Mouse (Mus musculus) adrenal gland, postnatal 10 days (tissue): ENCODE results near the gene Leng8. TPM values are rescaled to one million over a fixed set of nuclear protein-coding genes. Genes with fewer than 3 reads are reported as not detected.
"Not testable (repeated sequence)": the region's sequence is repeated elsewhere in the genome, so short reads cannot be mapped to it uniquely, and the experiment has no call there.

ENCODE experiments used
- DNase-seq: peaks from one replicate; pipeline ENCODE4 v3.0.0; 2021; ENCODE audit warnings: mixed read lengths
- total RNA-seq, 2 experiments: library from RNA; stranded (reverse); gene quantifications; 2 replicates each; pipeline ENCODE4 v1.2.3; 2021

The Leng8 gene
- total RNA-seq, 2 experiments from 2014 or later: 66.0 to 134 TPM

DNA sequence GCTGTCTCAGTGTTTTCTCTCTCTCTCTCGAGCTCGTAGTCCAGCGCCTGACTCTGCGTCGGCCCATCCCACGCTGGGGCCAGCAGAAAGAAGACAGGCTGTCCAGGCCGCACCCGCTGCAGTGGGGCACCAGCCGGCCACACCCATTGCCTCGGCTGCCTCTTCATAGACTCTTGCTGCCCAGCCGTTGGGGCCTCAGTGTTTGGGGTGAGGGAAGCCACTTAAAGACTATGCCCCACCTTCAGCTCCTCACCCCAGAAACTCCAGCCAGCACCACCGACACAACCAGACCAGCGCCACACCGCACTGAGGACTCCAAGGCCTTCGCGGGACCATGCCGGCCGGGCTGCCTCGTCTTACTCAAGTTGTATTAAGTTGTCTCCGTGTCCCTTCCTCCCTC, 10.5 kb downstream of the Leng8 start:
- peak; percentile 14 for DNase-seq

GRCm38 (mm10) chr7:4147836-4148235, 11.0 kb downstream of the Leng8 start:
- DNase-seq: no peak

DNA sequence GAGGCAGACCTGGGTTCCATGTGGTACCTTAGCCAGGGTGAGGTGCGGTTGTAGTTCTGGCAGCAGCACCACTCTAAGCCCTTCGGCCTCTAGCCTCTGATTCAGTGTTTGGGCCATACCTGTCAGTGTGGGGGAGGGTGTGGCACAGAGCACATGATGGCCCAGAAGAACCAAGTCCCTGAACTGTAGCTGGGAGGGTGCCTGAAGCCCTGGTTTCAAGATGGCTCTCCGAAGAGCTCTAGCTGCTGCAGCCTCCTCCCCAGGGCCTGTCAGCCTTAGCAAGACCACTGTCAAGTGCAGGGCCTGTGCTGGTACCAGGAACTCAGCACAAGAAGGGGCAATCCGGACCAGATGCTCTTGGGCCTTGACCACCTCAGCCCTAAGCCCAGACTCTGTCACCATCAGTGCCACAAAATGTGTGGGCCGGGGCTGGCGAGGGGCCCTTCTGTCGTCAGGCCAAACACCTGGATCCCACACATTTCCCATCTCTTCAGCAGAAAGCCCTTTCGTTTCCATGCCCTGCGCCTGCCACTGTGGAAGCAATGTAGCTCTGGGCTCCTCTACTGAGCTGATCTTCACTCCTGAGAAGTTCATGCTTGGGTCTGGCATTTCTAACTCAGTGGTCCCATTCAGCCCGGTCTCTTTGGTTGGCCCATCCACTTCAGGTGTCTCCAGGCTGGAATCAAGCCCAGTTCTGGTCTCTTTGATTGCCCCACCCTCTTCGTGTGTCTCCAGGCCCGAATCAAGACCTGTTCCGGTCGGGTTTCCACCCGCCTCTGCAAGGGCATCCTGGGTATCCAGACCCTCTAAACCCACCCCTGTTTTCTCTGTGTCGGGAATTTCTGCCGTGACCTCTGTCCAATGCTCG, 11.7 kb downstream of the Leng8 start:
- DNase-seq: peak; percentile 34

- DNase-seq: peak; percentile 85
These were observed 12.6 kb downstream of the Leng8 start for GRCm38 (mm10) chr7:4149209-4150054.

- DNase-seq: peak; percentile 62
These were observed 13.3 kb downstream of the Leng8 start, which contains the start of gene Leng9 for GRCm38 (mm10) chr7:4150059-4150541. TSS of gene Leng9 (minus strand) at chr7:4150374.

DNA sequence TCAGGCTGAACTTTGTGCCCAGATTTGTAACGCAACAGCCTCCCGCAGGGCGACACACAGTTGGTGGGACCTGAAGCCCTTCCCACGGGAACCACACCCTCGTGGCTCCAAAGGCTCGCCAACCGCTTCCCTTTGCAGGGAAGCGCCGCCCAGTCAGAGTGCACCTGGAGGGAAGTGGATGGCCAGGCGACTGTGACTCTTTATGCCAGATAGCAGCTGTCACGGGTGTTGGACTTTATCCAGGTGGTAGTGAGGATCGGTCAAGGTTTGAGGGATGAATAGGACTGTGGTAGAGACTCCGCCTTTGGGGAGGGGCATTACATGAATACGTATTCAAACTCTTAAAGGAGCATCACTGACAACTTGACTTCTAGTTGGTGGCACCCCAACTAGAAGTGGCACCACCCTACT, 14.0 kb downstream of the Leng8 start:
- DNase-seq: peak; percentile 80

- DNase-seq: peak; percentile 29
These were observed 14.4 kb downstream of the Leng8 start for GRCm38 (mm10) chr7:4151241-4151640.

DNA sequence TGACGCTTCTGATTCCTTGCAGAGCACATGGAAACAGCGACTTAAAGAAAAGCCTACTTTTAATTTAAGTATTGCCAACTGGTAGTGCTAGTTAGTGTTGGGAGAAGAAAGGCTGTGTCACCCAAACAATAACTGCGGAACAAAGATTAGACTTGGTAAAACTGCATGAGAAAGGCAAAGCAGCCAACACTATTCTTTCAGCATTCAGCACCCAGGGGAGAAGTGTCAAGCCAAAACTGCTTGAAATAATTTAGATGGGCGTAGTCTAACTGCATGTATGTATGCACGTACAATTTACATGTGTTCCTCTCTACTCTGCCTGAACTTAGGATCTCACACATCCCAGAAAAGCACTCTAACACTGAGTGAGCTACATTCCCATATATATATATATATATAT, 17.5 kb downstream of the Leng8 start:
- DNase-seq: no peak

- DNase-seq: no peak
These were observed 18.1 kb downstream of the Leng8 start for GRCm38 (mm10) chr7:4154976-4155375.

GRCm38 (mm10) chr7:4161596-4161995, 24.8 kb downstream of the Leng8 start:
- not testable (repeated sequence) for DNase-seq

DNA sequence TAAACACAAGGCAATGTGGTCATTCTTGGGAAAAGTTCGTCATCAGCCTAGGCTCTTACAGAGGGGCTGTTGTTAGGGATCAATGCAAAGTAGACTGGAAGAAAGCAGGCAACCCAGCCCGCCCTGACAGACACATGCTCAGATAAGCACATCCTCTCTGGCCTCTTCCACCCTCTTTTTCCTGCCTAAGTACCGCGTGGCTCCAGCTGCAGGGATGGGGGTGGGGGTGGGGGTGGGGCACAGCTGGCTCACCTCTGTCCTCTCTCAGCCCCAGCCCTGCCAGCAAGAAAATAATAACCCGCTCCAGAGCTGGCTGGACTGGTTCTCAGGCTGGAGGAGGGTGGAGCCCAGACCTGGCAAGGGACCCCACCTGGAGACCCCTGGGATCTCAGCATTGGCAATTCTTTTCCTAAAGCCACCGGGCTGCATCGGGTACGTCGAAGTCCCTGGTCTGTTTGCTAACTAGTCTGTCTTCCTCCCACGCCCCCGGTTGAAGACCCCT, 26.8 kb downstream of the Leng8 start:
- peak; percentile 33 for DNase-seq

GRCm38 (mm10) chr7:4164090-4164910, 27.5 kb downstream of the Leng8 start, which contains the start of gene Cdc42ep5:
TSS of gene Cdc42ep5 (minus strand) at chr7:4164860.
- DNase-seq: peak; percentile 78

DNA sequence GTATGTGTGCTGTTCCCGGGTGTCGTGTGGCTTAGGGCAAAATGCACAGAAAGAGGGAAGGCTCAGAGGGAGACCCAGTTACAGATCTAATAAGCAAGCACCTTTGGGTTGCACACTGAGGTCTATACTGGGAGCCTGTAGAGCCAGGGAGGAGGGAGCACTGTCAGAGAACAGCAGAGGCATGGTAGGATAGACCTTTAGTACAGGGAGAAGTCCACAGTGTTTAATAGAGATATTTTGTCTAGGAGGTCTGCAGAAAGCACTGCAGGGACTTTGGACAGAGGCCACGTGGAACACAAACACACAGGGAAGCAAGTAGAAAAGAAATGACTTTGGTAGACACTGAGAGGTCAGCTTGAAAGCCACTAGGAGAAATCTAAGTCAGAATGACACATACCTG, 28.4 kb downstream of the Leng8 start:
- DNase-seq: no peak

DNA sequence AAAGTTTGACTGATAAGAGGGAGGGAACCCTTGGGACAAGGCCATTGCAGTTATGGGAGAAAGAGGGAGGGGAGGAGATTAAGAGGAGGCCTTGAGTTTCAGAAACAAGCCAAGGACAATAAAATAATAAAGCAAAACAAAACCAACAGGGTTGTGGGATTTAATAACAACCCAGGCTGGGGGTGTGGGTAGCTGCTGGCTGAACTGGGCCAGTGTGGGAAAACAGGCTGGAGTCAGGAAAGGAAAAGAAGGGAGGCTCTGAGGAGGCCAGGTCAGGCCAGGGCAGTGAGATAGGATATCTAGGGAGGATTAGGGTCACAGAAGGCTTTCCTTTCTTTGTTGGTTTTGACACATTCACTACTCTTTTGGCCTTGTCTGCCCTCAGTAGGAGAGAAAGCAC, 30.3 kb downstream of the Leng8 start:
- peak; percentile 32 for DNase-seq

- DNase-seq: no peak
These were observed 33.5 kb downstream of the Leng8 start for GRCm38 (mm10) chr7:4170193-4170938.

DNA sequence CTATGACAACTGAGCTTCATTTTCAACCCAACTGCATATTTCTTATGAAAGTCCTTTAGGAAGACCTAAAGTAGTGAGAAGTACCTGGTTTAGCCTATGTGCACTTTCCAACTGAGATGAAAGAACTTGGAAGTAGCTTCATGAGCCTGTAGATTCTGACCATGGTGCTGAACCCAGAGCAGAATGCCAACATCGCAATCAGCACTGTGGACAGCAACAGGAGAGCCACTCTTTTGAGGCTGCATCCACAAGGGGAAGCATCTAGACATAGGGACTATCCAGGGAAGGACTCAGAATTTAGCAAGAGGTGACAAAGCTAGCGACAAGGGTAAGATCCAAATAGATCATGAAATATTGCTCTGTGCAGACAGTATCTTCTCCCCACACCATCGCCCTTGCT, 41.6 kb downstream of the Leng8 start:
- DNase-seq: peak; percentile 80

Other genes starting within 250 kb of the Leng8 start
- under 1 TPM in 1 of 2 experiments, not detected in 1; 0.66 TPM for gene Gm14548, start 238.9 kb upstream of the Leng8 start, total RNA-seq
- gene Lilra6, start 221.5 kb upstream of the Leng8 start, total RNA-seq: under 1 TPM; 0.42 to 0.45 TPM
- 1 to 10 TPM; 1.4 to 2.5 TPM for gene Lair1, start 73.8 kb upstream of the Leng8 start, total RNA-seq
- 1 to 10 TPM; 6.4 to 9.1 TPM for gene Ttyh1, start 17.6 kb upstream of the Leng8 start, total RNA-seq
- gene Leng9, start 13.3 kb downstream of the Leng8 start, total RNA-seq: 1 to 10 TPM; 5.5 to 9.8 TPM
- 10 to 100 TPM; 24.8 to 25.3 TPM for gene Cdc42ep5, start 27.8 kb downstream of the Leng8 start, total RNA-seq
- under 1 TPM; 0.30 to 0.36 TPM for gene Lilra5, start 100.7 kb downstream of the Leng8 start, total RNA-seq
- under 1 TPM; 0.24 to 0.39 TPM for gene Ncr1, start 200.7 kb downstream of the Leng8 start, total RNA-seq